Mouse (Mus musculus) retina, embryonic 14.5 days (tissue): ENCODE results near the gene Tmem129.

ENCODE experiments used
- DNase-seq: peaks from one replicate; pipeline ENCODE4 v3.0.0-alpha.2; 2015; ENCODE audit warnings: low spot score

The Tmem129 gene

GRCm38 (mm10) chr5:33657787-33658663 is at the start of gene Tmem129, which contains the start of gene Tacc3:
TSS of gene Tmem129 (minus strand) at chr5:33658416.
TSS of gene Tacc3 (plus strand) at chr5:33658128.
- DNase-seq = peak; percentile 99

DNA sequence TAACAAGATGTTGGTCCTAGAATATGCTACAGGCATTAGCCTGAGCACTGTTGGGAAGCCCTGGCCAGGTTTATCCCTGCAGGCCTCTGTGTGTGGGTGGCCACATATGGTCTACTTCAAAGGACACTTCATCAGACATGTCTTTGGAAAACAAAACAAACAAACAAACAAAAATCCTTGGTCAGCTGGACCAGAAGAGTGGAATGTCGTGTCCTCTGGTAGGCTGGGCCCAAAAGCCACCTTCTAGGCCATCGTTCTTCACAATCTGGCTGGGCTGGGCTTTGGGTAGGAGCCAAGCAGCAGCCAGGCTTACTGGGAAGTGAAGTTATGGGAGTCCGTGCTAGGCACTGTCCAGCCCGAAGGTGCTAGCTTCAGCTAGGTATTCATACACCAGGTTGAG is 48.9 kb upstream of the Tmem129 start:
- no peak for DNase-seq

DNA sequence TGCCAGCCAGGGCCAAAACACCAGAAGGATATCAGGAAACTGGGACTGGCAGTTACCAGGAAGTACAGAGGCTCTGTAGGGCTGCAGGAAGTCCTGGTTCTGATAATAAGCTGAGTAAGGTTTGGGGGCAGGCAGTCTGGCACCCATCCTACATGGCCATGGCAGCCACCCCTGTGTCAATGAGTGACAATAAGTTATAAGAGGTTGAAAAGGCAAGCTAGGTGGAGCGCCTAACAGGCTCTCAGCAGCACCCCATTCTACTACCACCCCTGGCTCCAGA is 48.1 kb upstream of the Tmem129 start:
- no peak for DNase-seq

DNA sequence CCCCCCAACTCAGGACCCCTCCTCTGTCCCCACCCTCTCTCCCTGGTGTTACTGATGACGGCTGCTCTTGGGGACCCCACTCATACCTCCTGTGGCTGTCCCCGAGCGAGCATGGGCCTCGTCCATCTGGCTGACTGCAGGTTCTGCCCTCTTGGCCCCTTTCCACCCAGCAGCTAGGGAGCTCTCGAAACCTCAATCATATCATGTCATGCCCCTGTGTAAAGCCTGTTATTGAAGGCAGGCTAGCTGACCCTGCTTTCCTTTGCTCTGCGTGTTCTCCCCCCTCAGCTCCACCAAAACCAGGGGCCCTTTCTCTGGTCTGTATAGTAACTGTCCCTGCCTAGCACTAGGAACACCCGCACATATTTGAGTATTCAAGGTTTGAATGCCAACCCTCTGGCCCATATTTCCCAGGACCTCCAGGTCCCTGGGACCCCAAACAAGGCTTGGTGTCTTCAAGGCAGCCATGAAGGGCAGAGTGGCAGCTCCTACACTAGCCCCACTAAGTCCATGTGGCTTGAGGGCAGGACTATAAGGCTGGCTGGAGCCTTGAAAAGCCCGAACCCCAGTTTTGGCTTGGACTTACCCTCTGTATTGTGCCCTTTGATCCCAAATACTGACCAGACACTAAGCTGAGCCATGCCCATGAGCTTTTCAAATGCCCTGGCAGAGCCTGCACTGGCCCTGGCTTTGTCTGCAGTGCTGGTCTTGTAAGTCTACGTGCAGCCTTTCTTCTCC is 47.6 kb upstream of the Tmem129 start:
- DNase-seq = no peak

DNA sequence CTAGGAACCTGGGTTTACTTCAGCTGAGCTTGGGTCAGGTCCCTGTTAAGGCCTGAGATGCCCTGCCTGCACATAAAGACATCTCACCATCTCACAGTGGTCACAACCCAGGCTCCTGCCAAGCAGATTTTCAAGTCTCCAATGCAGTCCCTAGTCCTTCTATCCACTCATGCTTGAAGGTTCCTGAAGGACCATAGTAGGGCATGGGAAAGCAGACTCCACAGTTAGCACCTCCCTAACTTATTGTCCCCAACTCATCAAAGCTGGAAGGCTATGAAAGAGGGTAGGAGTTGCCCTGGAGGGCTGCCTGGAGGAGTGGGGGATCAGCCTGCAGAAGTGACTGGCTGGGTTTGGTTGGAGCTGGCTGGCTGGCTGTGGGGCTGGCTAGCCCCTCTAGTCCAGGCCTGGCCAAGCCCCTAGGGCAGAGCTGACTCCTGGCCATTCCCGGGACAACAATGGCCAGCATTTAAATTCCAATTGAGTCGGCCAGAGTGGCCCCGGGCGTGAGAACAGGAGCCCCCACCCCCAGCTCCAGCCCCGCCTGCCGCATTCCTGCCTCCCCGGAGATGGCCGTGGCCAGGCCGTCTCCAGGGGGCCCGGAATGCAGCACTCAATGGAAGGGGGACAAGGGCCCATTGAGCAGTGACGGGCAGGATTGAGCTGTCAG is 46.9 kb upstream of the Tmem129 start:
- DNase-seq = no peak

DNA sequence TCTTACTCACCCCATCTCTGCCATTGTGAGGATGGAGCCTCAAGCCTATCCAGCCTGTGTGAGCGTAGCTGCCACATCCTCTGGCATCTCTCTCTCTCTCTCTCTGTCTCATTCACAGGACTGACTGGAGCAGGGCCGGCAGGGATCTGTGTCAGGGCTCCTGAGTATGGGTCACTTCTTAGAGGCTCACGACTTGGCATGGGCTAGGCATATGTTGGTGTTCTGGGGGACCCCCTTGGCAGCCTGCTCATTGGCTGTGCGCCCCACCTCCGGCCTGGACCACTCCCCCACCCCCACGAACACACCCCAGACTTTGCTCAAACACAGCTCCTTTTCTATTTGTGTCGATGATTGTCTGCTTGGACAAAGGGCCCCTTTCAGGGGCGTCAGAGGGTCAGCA is 45.8 kb upstream of the Tmem129 start:
- DNase-seq = no peak

DNA sequence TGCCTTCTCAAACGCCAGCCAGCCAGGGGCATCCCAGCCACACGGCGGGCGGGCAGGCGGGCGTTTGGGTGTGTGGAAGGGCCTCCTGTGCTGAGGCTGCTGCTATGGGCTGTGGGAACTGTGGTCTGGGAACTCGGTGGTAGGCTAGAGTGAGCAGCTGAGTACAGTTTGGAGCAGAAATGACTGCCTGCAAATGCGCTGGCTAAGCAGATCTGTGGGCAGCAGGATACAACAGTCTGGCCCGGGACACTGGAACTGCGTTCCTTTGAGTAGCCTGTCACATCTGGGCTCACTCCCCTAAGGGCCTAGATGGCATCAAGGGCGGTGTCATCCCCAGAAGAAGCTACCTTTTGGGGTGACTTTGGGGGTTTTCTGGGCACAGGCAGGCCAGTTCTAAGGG is 43.6 kb upstream of the Tmem129 start:
- no peak for DNase-seq

DNA sequence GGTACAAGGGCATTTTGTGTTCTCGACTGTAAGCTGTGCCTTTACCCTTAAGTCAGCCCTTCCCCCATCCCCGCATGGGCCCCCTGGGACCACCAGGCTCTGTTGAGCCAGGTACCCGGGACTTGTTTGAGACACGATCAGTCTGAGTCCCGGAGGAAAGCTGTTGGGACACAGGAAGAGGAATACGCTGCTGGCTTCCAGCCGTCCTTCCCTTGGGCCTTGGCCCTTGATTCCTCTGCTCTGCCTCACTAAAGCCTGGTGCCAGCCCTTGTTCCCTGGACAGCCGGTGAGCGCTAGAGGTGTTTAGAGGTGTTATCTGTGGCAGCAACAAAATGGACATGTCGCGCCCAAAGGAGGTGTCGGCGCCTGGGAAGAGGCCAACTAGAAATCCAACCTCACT is 41.8 kb upstream of the Tmem129 start:
- no peak for DNase-seq

GRCm38 (mm10) chr5:33698669-33699068 is 40.5 kb upstream of the Tmem129 start:
- no peak for DNase-seq

GRCm38 (mm10) chr5:33697947-33698512 is 39.8 kb upstream of the Tmem129 start:
- DNase-seq = peak; percentile 83

DNA sequence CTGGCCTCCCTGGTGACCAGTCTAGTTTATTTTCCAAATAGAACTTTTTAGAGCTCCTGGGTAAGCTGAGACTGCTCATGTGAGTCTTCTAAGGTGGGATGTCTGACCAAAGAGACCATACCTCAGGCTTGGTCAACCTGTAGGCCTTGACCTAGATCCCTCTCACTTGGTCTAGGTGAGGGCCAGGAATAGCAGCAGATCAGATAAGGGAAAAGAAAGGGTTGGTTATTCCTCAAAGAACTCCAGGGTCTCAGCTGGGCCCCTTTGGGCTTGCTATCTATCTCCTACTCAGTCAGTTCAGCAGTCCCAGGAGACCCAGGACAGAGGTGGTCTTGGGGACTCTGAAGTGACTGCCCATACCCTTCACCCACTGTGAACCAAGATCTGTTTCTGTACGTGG is 39.3 kb upstream of the Tmem129 start:
- no peak for DNase-seq

DNA sequence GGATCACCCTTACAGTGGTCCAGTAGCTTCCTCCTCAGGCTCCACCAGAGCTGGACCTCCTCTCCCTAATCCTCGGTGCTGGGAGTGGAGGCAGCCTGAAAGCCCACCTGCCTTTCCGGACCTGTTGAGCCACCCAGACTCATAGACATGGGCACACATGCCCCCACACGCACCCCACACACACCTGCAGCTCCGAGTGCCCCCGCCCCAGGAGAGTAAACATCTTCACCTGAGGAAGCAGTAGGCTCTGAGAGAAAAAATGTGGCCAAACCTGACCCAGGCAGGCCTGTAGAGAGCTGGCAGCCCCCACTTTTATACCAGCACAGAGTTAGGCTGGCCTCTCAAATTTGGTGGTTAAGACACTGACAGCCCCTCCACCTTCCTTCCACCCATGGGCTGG is 38.2 kb upstream of the Tmem129 start:
- no peak for DNase-seq

- no peak for DNase-seq
Measured at GRCm38 (mm10) chr5:33695718-33696121, 37.5 kb upstream of the Tmem129 start.

DNA sequence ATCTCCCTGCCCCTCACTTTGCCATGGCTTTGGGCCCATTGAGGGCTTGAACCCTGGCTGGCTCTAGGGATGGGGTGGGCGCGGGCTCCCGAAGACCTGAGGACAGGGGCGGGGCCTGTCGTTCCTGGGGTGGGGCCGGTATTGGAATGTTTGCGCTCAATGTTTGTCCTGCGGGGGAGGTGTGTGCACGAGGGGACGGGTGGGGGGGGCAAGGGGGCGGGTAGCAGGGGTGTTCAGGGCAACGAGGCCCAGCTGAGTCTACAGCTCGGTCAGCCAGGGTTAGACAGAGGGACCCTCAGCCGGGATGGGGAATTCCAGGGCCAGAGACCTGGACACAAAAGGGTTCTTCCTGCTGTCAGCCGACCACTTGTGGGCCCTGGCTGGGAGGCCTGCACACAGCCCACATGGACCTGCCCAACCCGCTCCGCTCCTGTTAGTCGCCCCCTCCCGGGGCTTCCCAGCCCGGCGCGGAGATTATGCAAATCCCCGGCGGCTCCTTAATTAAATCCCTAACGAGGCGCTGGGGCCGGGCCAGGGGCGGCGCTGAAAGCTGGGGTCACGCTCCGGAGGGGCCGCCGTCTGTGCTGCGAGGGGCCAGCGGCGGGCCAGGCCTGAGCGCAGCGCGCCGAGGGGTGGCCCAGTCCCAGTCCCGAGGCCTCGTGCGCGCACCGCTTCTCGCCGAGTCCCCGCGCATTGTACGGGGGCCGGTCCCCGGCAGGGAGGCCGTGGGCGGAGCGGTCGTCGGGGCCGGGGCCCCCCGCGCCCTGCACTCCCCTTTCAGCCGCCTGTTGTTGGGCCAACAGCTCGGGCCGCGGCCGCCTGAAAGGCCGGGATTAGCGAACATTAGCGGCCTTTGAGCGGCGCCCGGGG is 36.9 kb upstream of the Tmem129 start:
- DNase-seq = peak; percentile 79

- DNase-seq = no peak
Measured at GRCm38 (mm10) chr5:33694461-33694847, 36.2 kb upstream of the Tmem129 start.

DNA sequence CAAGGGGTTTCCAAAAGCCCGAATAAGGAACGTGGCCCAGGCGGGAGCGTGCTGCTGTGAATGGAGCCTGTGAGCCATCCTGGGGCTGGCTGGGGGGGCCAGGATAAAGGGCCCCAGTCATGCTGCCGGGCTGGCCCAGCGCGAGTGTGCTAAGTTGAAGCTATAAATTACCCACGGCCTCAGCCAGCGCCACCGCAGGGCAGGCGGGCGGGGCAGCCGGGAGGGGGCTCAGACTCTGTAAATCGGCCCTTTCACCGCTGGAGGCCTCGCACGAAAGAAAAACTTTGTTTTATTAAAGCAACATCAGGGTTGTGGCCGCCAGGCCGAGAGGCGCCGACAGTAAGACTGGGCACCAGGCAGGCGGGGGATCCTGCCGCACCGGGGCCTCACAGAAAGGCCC is 34.2 kb upstream of the Tmem129 start:
- no peak for DNase-seq

DNA sequence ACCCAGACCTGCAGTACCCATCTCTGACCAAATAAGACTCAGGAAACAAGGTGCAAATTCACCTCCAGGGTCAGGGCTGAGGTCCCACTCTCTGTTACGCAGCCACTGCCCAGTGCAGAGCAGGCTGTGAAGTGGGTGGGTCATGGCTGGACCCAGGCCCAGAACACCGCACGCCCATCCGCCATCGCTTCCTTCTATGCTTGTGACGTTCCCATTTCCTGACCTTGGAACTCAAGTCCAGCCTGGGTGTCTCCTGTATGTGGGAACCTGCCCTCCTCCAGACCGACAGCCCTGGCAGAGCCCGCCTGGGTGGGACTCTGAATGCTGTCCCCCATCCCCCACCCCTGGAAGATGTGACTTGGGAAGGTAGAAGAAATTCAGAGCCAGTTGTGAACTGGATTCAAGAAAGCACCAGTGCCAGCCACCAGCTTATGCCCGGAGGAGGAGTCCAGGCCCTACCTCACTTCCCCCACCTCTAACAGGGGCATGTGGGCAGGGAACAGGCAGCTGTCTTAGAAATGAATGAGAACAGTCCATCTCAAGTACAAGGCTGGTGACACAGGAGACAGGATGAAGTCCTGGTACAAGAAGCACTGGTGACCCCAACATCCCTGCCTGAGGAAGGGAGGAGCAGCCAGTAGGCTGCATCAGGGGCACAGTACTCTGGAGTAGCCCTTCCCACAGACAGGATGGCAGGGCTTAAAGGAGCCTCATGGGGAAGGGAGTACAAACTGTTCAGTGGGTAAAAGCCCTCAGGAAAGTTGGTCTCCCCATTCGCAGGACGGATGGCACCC is 31.8 kb upstream of the Tmem129 start:
- no peak for DNase-seq

GRCm38 (mm10) chr5:33689221-33689844 is 31.1 kb upstream of the Tmem129 start:
- no peak for DNase-seq

GRCm38 (mm10) chr5:33688278-33689220 is 30.3 kb upstream of the Tmem129 start:
- DNase-seq = no peak
